Mouse (Mus musculus) liver, embryonic 14.5 days (tissue): ENCODE data around the gene Slc24a4.

Experiments used
- CTCF ChIP-seq: IDR thresholded peaks from 2 replicates; pipeline ENCODE4 v1.5.1; 2016; ENCODE audit warnings: antibody characterized with exemption, low read depth, control low read depth
- EP300 ChIP-seq: IDR thresholded peaks from 2 replicates; pipeline ENCODE4 v1.6.1; 2016; ENCODE audit warnings: antibody characterized with exemption, low read depth

GRCm38 (mm10) chr12:102164632-102165031 lies 36.1 kb downstream of the Slc24a4 start:
- TF ChIP-seq CTCF (no peak), EP300 (no peak)
